Mouse (Mus musculus) layer of hippocampus, postnatal 14 days (tissue): ENCODE measurements around the gene Papln. TPM values are rescaled to one million over a fixed set of nuclear protein-coding genes. Genes with fewer than 3 reads are reported as not detected.

Experiments used
- DNase-seq, 2 experiments: peaks; one replicate each; pipeline ENCODE4 v3.0.0; 2021 to 2022; ENCODE audit warnings: low spot score in 2 of 2, mixed read lengths in 1 of 2
- long read RNA-seq, 2 experiments: library from polyadenylated mRNA; stranded (forward); transcript quantifications; one replicate each; pipeline ENCODE4 v2.0.0; 2021
- total RNA-seq, 2 experiments: library from RNA; stranded (reverse); gene quantifications; 2 replicates each; pipeline ENCODE4 v1.2.3; 2021

The Papln gene
- total RNA-seq, result 1 to 10 TPM; 1.4 to 3.7 TPM
- long read RNA-seq, experiment 1, result 0 reads
- long read RNA-seq, experiment 2, partial matches to known transcripts, result 0 of 1 reads
- long read RNA-seq, experiment 2, other reads (novel, unspliced or antisense), result 1 of 1 reads

- DNase-seq, result no peak
Observed at GRCm38 (mm10) chr12:83763311-83764043, at the start of gene Papln. TSS of gene Papln (plus strand) at chr12:83763634.

- peak in 1 of 2 experiments; percentile 77 for DNase-seq
Observed at GRCm38 (mm10) chr12:83713749-83714148, 49.7 kb upstream of the Papln start.

- peak; percentile 14 to 24 for DNase-seq
Observed at GRCm38 (mm10) chr12:83716416-83717184, 46.8 kb upstream of the Papln start.

GRCm38 (mm10) chr12:83719431-83719830 lies 44.0 kb upstream of the Papln start:
- no peak for DNase-seq

- no peak for DNase-seq
Observed at GRCm38 (mm10) chr12:83721281-83721680, 42.2 kb upstream of the Papln start.

- DNase-seq, result no peak
Observed at GRCm38 (mm10) chr12:83723037-83723436, 40.4 kb upstream of the Papln start.

GRCm38 (mm10) chr12:83726510-83727308 lies 36.7 kb upstream of the Papln start:
- no peak for DNase-seq

- no peak for DNase-seq
Observed at GRCm38 (mm10) chr12:83732225-83732624, 31.2 kb upstream of the Papln start.

GRCm38 (mm10) chr12:83734047-83734446 lies 29.4 kb upstream of the Papln start:
- no peak for DNase-seq

- DNase-seq, result no peak
Observed at GRCm38 (mm10) chr12:83736236-83736635, 27.2 kb upstream of the Papln start.

- no peak for DNase-seq
Observed at GRCm38 (mm10) chr12:83738651-83739050, 24.8 kb upstream of the Papln start.

- no peak for DNase-seq
Observed at GRCm38 (mm10) chr12:83741722-83742121, 21.7 kb upstream of the Papln start.

- DNase-seq, result no peak
Observed at GRCm38 (mm10) chr12:83742834-83743233, 20.6 kb upstream of the Papln start.

- no peak for DNase-seq
Observed at GRCm38 (mm10) chr12:83743712-83744111, 19.7 kb upstream of the Papln start.

GRCm38 (mm10) chr12:83749186-83749585 lies 14.2 kb upstream of the Papln start:
- DNase-seq, result no peak

- no peak for DNase-seq
Observed at GRCm38 (mm10) chr12:83752495-83752894, 10.9 kb upstream of the Papln start.

GRCm38 (mm10) chr12:83758735-83759134 lies 4.7 kb upstream of the Papln start:
- no peak for DNase-seq

- no peak for DNase-seq
Observed at GRCm38 (mm10) chr12:83760201-83760600, 3.2 kb upstream of the Papln start.

- DNase-seq, result no peak
Observed at GRCm38 (mm10) chr12:83762706-83763105, 728 bp upstream of the Papln start.

GRCm38 (mm10) chr12:83764044-83764365 lies 571 bp downstream of the Papln start:
- DNase-seq, result no peak

- no peak for DNase-seq
Observed at GRCm38 (mm10) chr12:83764519-83764918, 1.1 kb downstream of the Papln start.
